Mouse (Mus musculus) liver, embryonic 14 days (tissue): Measurements from ENCODE around the gene Vwa8. TPM values are rescaled to one million over a fixed set of nuclear protein-coding genes. Genes with fewer than 3 reads are reported as not detected.

Experiments used
- polyA plus RNA-seq: library from polyadenylated mRNA; depleted of rRNA; stranded (reverse); fragments of >200 nt; gene quantifications from 2 replicates; pipeline ENCODE4 v1.2.3, GENCODE M21; 2012; rRNA removed

Vwa8 gene
- 6.4 and 6.9 TPM in 2 replicates for polyA plus RNA-seq

DNA sequence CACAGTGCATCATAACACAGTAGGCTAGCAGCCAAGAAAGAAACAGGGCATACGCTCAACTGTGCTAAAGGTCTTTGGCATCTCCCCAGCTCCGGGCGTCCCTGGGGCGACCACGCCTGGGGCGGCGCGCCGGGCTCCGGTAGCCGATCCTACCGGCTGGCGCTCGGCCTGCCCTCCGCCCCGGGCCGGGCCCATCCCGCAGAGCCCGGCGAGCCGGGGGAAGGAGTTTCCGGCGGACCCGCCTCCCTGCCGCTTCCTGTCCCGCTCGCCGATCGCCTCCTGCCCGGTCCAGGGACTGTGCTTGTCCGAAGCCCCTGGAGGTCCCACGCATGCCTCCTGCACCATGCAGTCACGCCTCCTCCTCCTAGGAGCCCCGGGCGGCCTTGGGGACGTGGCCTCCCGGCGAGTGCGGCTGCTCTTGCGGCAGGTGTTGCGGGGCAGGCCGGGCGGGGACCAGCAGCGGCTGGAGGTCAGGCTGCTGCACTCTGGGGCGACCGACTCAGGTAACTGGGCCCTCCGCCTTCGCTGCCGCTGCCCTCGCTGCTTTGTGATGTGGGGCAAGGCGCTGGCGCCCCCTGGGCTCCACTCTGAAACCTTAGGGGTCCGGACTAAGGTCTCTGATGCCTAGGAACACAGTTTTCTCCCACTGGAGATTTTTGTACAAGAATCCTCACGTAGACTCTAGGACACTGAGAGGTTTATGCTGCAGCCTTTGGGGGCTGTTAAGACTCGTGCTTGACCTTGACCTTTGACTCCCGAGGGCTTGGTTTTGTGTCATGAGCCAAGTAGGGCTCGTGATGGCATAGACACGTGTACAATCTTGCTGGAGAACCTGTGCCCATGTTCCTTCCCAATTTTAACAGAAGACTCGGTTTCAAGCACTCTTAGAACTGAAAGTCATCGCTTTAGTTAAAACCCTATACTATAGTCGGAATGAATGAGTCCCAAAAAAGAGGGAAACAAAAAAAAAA lies at the start of gene Vwa8:
TSS of gene Vwa8 (plus strand) at position 112 of the 971 bp plus-strand sequence.

Other genes with a start within 250 kb of the Vwa8 start
- 0.34 and 0.39 TPM in 2 replicates for gene Dgkh, start 116.3 kb upstream of the Vwa8 start, polyA plus RNA-seq